Mouse (Mus musculus): Measurements from ENCODE around the gene Cactin. TPM values are rescaled to one million over a fixed set of nuclear protein-coding genes. Genes with fewer than 3 reads are reported as not detected.

Gene Cactin
- polyA plus RNA-seq, 1 experiment from 2014 or later, result 36.6 TPM

DNA sequence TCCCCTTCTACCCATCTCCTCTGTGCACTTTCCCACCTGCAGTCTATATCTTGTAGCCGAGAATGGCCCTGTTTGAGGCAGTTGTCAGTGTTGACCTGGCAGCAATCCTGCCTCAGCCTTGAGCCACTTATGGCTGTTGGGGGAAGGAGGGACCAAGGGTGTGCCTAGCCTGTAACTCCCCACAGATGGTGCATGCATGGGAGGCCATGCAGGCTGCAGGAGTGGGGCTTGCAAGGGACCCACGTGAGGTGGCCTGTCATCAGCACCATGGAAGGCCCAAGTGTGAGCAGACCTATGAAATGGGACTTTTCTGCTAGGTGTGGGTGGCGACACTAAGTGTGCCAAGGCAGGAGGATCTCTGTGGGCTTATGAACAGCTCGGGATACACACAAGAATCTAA lies 44.2 kb downstream of the Cactin start:
- no peak overlapping the region for H3K4me3 ChIP-seq (ENCODE audit: low read length)
- peaks cover 33% of the 10 kb centered on the region for H3K36me3 ChIP-seq (ENCODE audit: control insufficient read depth, insufficient read depth, low read length)
- 0 out of 2 replicates have a peak, but pooled peaks have one; percentile 3 for ATAC-seq (ENCODE audit: low read depth)
- peak overlapping the region; percentile 60; the same call in 1 of the 2 replicates for H3K4me2 ChIP-seq (ENCODE audit: low read depth, low read length)
- no peak overlapping the region for H3K9ac ChIP-seq (ENCODE audit: low read length)
- H3K27ac ChIP-seq (ENCODE audit: low read length), result peak overlapping the region; percentile 37; the same call in 1 of the 2 replicates
- peaks cover 6% of the 10 kb centered on the region for H3K27me3 ChIP-seq (ENCODE audit: control insufficient read depth, insufficient read depth, low read depth, low read length)
- H3K9me3 ChIP-seq (ENCODE audit: control insufficient read depth, low read length), result no peaks in the 10 kb centered on the region
- 28% methylated on average over 4 of the region's 4 CpGs for WGBS
- H3K4me1 ChIP-seq (replicated peaks; ENCODE audit: control insufficient read depth, insufficient read depth, low read length), result peaks cover 45% of the 10 kb centered on the region

DNA sequence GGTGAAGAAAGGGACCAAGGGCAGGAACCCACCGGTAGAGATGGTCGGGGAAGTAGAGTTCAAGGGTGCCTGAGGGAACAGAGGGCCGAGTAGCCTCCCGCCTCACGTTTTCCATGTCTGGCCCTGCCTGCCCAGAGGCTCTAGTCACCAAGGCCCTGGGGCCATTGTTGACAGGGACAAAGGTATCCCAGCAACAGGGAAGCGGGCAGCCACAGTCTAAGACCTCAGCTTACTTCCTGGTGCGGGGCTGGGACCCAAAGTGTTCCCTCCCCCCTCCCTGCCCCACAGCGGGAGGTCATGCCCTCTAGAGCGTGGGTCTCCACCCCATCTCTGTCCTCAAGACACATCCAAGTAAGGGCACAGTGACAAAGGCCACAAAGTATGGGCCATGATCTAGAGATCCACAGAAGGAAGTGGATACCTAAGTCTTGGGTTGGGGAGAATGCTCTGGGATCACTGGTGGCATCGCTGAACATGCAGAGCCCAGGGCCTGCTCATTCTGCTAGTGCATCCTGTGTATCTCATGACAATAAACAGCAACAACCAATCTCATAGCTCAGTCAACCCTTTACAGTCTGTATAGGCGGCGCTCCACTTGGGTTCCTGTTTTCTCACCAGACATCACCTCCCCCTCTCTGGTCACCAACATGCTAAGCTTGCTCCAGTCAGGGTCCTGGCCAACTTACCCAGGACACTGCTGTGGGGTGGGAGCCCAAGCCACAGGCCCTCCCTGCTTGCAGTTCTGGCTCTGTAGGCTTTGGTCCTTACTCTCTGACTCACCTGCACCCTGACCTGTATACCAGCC lies 45.0 kb downstream of the Cactin start, which contains the start of gene 4930404N11Rik:
Gene 4930404N11Rik (minus strand): TSS at position 145 of the 805 bp plus-strand sequence.
- peaks cover 41% of the 10 kb centered on the region for H3K36me3 ChIP-seq (ENCODE audit: control insufficient read depth, insufficient read depth, low read length)
- peaks cover 6% of the 10 kb centered on the region for H3K27me3 ChIP-seq (ENCODE audit: control insufficient read depth, insufficient read depth, low read depth, low read length)
- peak; percentile 11; the same call in 1 of the 2 replicates for ATAC-seq (ENCODE audit: low read depth)
- WGBS, result 28% methylated on average over 12 of the region's 12 CpGs
- H3K4me1 ChIP-seq (replicated peaks; ENCODE audit: control insufficient read depth, insufficient read depth, low read length), result peaks cover 44% of the 10 kb centered on the region
- no peaks in the 10 kb centered on the region for H3K9me3 ChIP-seq (ENCODE audit: control insufficient read depth, low read length)
- H3K4me2 ChIP-seq (ENCODE audit: low read depth, low read length), result peak within 1 kb of the TSS; percentile 60
- H3K9ac ChIP-seq (ENCODE audit: low read length), result peak within 1 kb of the TSS; percentile 64
- peak within 1 kb of the TSS; percentile 37; the same call in 1 of the 2 replicates for H3K27ac ChIP-seq (ENCODE audit: low read length)
- peak within 1 kb of the TSS; percentile 34 for H3K4me3 ChIP-seq (ENCODE audit: low read length)

DNA sequence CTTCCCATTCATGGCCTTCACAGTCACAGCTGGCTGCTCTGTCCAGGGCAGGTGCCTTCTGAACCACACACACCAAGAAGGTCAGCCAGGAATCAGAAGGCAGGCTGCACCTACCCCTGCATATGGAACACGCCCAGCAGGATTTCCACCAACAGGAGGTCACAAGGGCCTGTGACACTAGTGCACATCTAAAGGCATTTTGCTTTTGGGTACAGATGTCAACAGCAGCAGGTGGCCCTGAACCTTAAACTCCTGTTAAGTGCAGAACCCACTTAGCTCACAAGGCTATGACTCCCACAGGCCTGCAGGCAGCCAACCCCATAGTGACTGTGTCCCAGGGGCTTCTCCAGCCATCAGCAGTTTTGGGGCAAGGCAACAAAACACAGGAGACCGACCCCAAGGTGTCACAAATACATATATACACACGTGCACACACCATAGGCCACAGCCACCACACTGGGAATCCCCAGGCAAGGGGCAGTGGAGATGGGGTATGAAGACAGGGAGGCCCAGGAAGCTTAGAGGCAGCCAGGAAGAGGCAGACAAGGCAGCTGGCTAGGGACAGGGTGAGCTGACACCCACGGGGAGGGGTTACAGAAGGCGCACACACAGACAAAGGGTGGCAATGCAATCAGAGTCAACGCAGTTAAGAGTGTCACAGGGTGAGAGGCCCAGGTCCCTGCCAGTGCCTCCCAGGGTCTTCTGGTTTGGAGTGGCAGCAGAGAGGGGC lies 45.7 kb downstream of the Cactin start:
- 65% methylated on average over 6 of the region's 6 CpGs for WGBS
- H3K36me3 ChIP-seq (ENCODE audit: control insufficient read depth, insufficient read depth, low read length), result peaks cover 44% of the 10 kb centered on the region

DNA sequence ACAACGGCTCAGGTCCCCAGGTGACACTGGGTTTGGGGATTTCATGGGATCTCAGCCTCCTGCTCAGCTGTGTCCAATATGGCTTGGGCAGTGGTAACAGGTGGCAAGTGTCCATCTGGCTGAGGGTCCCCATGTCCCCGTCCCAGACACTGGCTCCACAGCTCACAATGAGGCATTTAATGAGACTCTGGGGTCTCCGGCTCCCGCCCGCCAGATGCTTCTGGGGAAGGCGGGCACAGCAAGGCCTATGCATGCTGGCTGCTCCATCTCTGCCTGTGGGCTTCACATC lies 46.2 kb downstream of the Cactin start:
- H3K4me1 ChIP-seq (replicated peaks; ENCODE audit: control insufficient read depth, insufficient read depth, low read length), result peaks cover 36% of the 10 kb centered on the region
- H3K9me3 ChIP-seq (ENCODE audit: control insufficient read depth, low read length), result no peaks in the 10 kb centered on the region
- no peak for ATAC-seq (ENCODE audit: low read depth)
- no peak overlapping the region for H3K9ac ChIP-seq (ENCODE audit: low read length)
- no peak overlapping the region for H3K4me3 ChIP-seq (ENCODE audit: low read length)
- no peak overlapping the region for H3K27ac ChIP-seq (ENCODE audit: low read length)
- peaks cover 6% of the 10 kb centered on the region for H3K27me3 ChIP-seq (ENCODE audit: control insufficient read depth, insufficient read depth, low read depth, low read length)
- peaks cover 44% of the 10 kb centered on the region for H3K36me3 ChIP-seq (ENCODE audit: control insufficient read depth, insufficient read depth, low read length)
- no peak overlapping the region for H3K4me2 ChIP-seq (ENCODE audit: low read depth, low read length)
- WGBS, result 81% methylated on average over 6 of the region's 6 CpGs

More for the DNA sequence above, 45.7 kb downstream of the Cactin start:
- Histone ChIP-seq H3K4me1 (replicated peaks; ENCODE audit: control insufficient read depth, insufficient read depth, low read length) (peaks cover 38% of the 10 kb centered on the region), H3K27ac (ENCODE audit: low read length) (no peak overlapping the region), H3K27me3 (ENCODE audit: control insufficient read depth, insufficient read depth, low read depth, low read length) (peaks cover 6% of the 10 kb centered on the region), H3K9me3 (ENCODE audit: control insufficient read depth, low read length) (no peaks in the 10 kb centered on the region), H3K9ac (ENCODE audit: low read length) (no peak overlapping the region), H3K4me2 (ENCODE audit: low read depth, low read length) (no peak overlapping the region), H3K4me3 (ENCODE audit: low read length) (no peak overlapping the region)
- no peak for ATAC-seq (ENCODE audit: low read depth)

DNA sequence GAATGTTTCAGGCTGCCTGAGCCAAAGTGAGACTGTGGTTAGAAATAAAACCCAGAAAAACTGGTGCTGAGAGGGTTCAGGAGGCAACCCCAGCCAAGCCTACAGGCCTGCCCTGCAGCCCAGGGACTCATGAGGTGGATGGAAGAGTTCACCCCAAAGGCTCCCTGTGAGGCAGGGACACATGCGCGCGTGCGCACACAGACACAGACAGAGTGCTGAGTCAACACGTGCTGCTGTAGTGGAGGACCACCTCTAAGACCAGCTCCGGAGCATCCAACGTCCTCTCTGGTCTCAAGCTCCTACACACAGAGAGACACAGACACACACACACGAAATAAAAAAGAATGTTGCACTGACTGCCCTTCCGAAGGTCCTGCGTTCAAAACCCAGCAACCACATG lies 54.4 kb downstream of the Cactin start:
- no peaks in the 10 kb centered on the region for H3K27me3 ChIP-seq (ENCODE audit: control insufficient read depth, insufficient read depth, low read depth, low read length)
- peaks cover 27% of the 10 kb centered on the region for H3K36me3 ChIP-seq (ENCODE audit: control insufficient read depth, insufficient read depth, low read length)
- peaks cover 19% of the 10 kb centered on the region for H3K4me1 ChIP-seq (replicated peaks; ENCODE audit: control insufficient read depth, insufficient read depth, low read length)
- H3K4me2 ChIP-seq (ENCODE audit: low read depth, low read length), result no peak overlapping the region
- no peak overlapping the region for H3K27ac ChIP-seq (ENCODE audit: low read length)
- H3K9ac ChIP-seq (ENCODE audit: low read length), result no peak overlapping the region
- no peaks in the 10 kb centered on the region for H3K9me3 ChIP-seq (ENCODE audit: control insufficient read depth, low read length)
- H3K4me3 ChIP-seq (ENCODE audit: low read length), result no peak overlapping the region
- 87% methylated on average over 10 of the region's 10 CpGs for WGBS
- no peak for ATAC-seq (ENCODE audit: low read depth)

Small RNA genes within 50 kb of the gene (microRNA-seq; reads per million reads assigned to microRNA genes)
- 5.9 reads per million, percentile 19 among the genes with 10 or more reads in this experiment for gene Mir3057

Other genes starting within 250 kb of the Cactin start
- 0.34 and 1.0 TPM in 2 replicates for gene Creb3l3, start 222.2 kb upstream of the Cactin start, polyA plus RNA-seq (2015; fragmentation: Nextera tagmentation; extraction: Ambion mirVana)
- 144 and 151 TPM in 2 replicates for gene Map2k2, start 215.2 kb upstream of the Cactin start, polyA plus RNA-seq (2015; fragmentation: Nextera tagmentation; extraction: Ambion mirVana)
- 31.5 and 31.6 TPM in 2 replicates for gene Zbtb7a, start 185.9 kb upstream of the Cactin start, polyA plus RNA-seq (2015; fragmentation: Nextera tagmentation; extraction: Ambion mirVana)
- 35.5 and 41.8 TPM in 2 replicates for gene Pias4, start 153.2 kb upstream of the Cactin start, polyA plus RNA-seq (2015; fragmentation: Nextera tagmentation; extraction: Ambion mirVana)
- 589 and 620 TPM in 2 replicates for gene Eef2, start 144.5 kb upstream of the Cactin start, polyA plus RNA-seq (2015; fragmentation: Nextera tagmentation; extraction: Ambion mirVana)
- gene Dapk3, start 138.1 kb upstream of the Cactin start, polyA plus RNA-seq (2015; fragmentation: Nextera tagmentation; extraction: Ambion mirVana), result 37.5 and 40.5 TPM in 2 replicates
- not detected in 2 replicates for gene 4930442H23Rik, start 137.3 kb upstream of the Cactin start, polyA plus RNA-seq (2015; fragmentation: Nextera tagmentation; extraction: Ambion mirVana)
- gene Nmrk2, start 119.1 kb upstream of the Cactin start, polyA plus RNA-seq (2015; fragmentation: Nextera tagmentation; extraction: Ambion mirVana), result 0.11 and 0.31 TPM in 2 replicates
- 0.36 and 0.39 TPM in 2 replicates for gene Atcay, start 90.3 kb upstream of the Cactin start, polyA plus RNA-seq (2015; fragmentation: Nextera tagmentation; extraction: Ambion mirVana)
- gene Zfr2, start 87.9 kb upstream of the Cactin start, polyA plus RNA-seq (2015; fragmentation: Nextera tagmentation; extraction: Ambion mirVana), result 5.0 and 6.0 TPM in 2 replicates
- gene Matk, start 68.2 kb upstream of the Cactin start, polyA plus RNA-seq (2015; fragmentation: Nextera tagmentation; extraction: Ambion mirVana), result 2.9 and 3.5 TPM in 2 replicates
- 202 and 210 TPM in 2 replicates for gene Mrpl54, start 54.2 kb upstream of the Cactin start, polyA plus RNA-seq (2015; fragmentation: Nextera tagmentation; extraction: Ambion mirVana)
- gene Apba3, start 54.1 kb upstream of the Cactin start, polyA plus RNA-seq (2015; fragmentation: Nextera tagmentation; extraction: Ambion mirVana), result 61.2 and 69.2 TPM in 2 replicates
- 29.3 and 32.9 TPM in 2 replicates for gene Tjp3, start 29.5 kb upstream of the Cactin start, polyA plus RNA-seq (2015; fragmentation: Nextera tagmentation; extraction: Ambion mirVana)
- gene Pip5k1c, start 28.1 kb upstream of the Cactin start, polyA plus RNA-seq (2015; fragmentation: Nextera tagmentation; extraction: Ambion mirVana), result 41.0 and 43.1 TPM in 2 replicates
- gene Tbxa2r, start 7.6 kb downstream of the Cactin start, polyA plus RNA-seq (2015; fragmentation: Nextera tagmentation; extraction: Ambion mirVana), result 18.6 and 19.6 TPM in 2 replicates
- 0.05 and 0.10 TPM in 2 replicates for gene Gipc3, start 22.2 kb downstream of the Cactin start, polyA plus RNA-seq (2015; fragmentation: Nextera tagmentation; extraction: Ambion mirVana)
- 90.6 and 93.2 TPM in 2 replicates for gene Hmg20b, start 29.4 kb downstream of the Cactin start, polyA plus RNA-seq (2015; fragmentation: Nextera tagmentation; extraction: Ambion mirVana)
- gene Mfsd12, start 36.4 kb downstream of the Cactin start, polyA plus RNA-seq (2015; fragmentation: Nextera tagmentation; extraction: Ambion mirVana), result 13.7 and 13.9 TPM in 2 replicates
- 2.0 and 2.2 TPM in 2 replicates for gene 4930404N11Rik, start 44.7 kb downstream of the Cactin start, polyA plus RNA-seq (2015; fragmentation: Nextera tagmentation; extraction: Ambion mirVana)
- gene Fzr1, start 57.4 kb downstream of the Cactin start, polyA plus RNA-seq (2015; fragmentation: Nextera tagmentation; extraction: Ambion mirVana), result 95.4 and 105 TPM in 2 replicates
- gene Dohh, start 63.3 kb downstream of the Cactin start, polyA plus RNA-seq (2015; fragmentation: Nextera tagmentation; extraction: Ambion mirVana), result 71.4 and 73.1 TPM in 2 replicates
- 3.0 and 3.1 TPM in 2 replicates for gene Gm48551, start 63.4 kb downstream of the Cactin start, polyA plus RNA-seq (2015; fragmentation: Nextera tagmentation; extraction: Ambion mirVana)
- 1.2 and 1.7 TPM in 2 replicates for gene Gm48552, start 67.9 kb downstream of the Cactin start, polyA plus RNA-seq (2015; fragmentation: Nextera tagmentation; extraction: Ambion mirVana)
- 7.9 and 9.0 TPM in 2 replicates for gene Smim24, start 71.9 kb downstream of the Cactin start, polyA plus RNA-seq (2015; fragmentation: Nextera tagmentation; extraction: Ambion mirVana)
- 92.5 and 106 TPM in 2 replicates for gene Nfic, start 134.5 kb downstream of the Cactin start, polyA plus RNA-seq (2015; fragmentation: Nextera tagmentation; extraction: Ambion mirVana)
- 0.40 and 0.67 TPM in 2 replicates for gene Celf5, start 161.6 kb downstream of the Cactin start, polyA plus RNA-seq (2015; fragmentation: Nextera tagmentation; extraction: Ambion mirVana)
- gene Ncln, start 175.3 kb downstream of the Cactin start, polyA plus RNA-seq (2015; fragmentation: Nextera tagmentation; extraction: Ambion mirVana), result 82.9 and 83.6 TPM in 2 replicates
- 2.8 and 4.1 TPM in 2 replicates for gene S1pr4, start 179.0 kb downstream of the Cactin start, polyA plus RNA-seq (2015; fragmentation: Nextera tagmentation; extraction: Ambion mirVana)
- 1.8 and 2.2 TPM in 2 replicates for gene Gna15, start 203.1 kb downstream of the Cactin start, polyA plus RNA-seq (2015; fragmentation: Nextera tagmentation; extraction: Ambion mirVana)
- 68.7 and 70.9 TPM in 2 replicates for gene Gna11, start 224.1 kb downstream of the Cactin start, polyA plus RNA-seq (2015; fragmentation: Nextera tagmentation; extraction: Ambion mirVana)
- 377 and 416 TPM in 2 replicates for gene Aes, start 238.4 kb downstream of the Cactin start, polyA plus RNA-seq (2015; fragmentation: Nextera tagmentation; extraction: Ambion mirVana)